Mouse (Mus musculus) liver, adult 2 months (tissue): ENCODE data around the gene Gpr27. TPM values are rescaled to one million over a fixed set of nuclear protein-coding genes. Genes with fewer than 3 reads are reported as not detected.
A peak's percentile ranks its signal among the peaks of the same experiment; 100 is the strongest.

Source experiments
- DNase-seq: peaks from one replicate; pipeline ENCODE4 v3.0.0-alpha.2; 2011; ENCODE audit warnings: low read depth, low spot score; ENCODE audit errors: extremely low read depth
- H3K27ac ChIP-seq: fragments of 200-500 bp; replicated peaks from 2 replicates; pipeline ENCODE4 v1.5.1; 2012; ENCODE audit warnings: low read depth, mild to moderate bottlenecking, control low read depth, inconsistent platforms, low read length; ENCODE audit not compliant: insufficient read depth
- H3K27me3 ChIP-seq: fragments of 200-500 bp; 2 replicates; pipeline ENCODE4 v1.6.1; 2012; ENCODE audit warnings: mild to moderate bottlenecking, moderate library complexity, low read length, inconsistent platforms; ENCODE audit not compliant: control insufficient read depth, insufficient read depth
- H3K36me3 ChIP-seq: fragments of 200-500 bp; 2 replicates; pipeline ENCODE4 v1.6.1; 2012; ENCODE audit warnings: low read length, inconsistent platforms; ENCODE audit not compliant: control insufficient read depth, insufficient read depth
- H3K4me1 ChIP-seq: fragments of 200-500 bp; 2 replicates; pipeline ENCODE4 v1.6.1; 2011; ENCODE audit warnings: low read length; ENCODE audit not compliant: control insufficient read depth, insufficient read depth
- H3K4me3 ChIP-seq: fragments of 200-500 bp; 2 replicates; pipeline ENCODE4 v1.5.1; 2011; ENCODE audit warnings: low read depth, mild to moderate bottlenecking, control low read depth, low read length, moderate library complexity; ENCODE audit not compliant: insufficient read depth
- H3K79me2 ChIP-seq: fragments of 200-500 bp; 2 replicates; pipeline ENCODE4 v1.6.1; 2012; ENCODE audit warnings: inconsistent platforms, mild to moderate bottlenecking, low read length, moderate library complexity; ENCODE audit not compliant: control insufficient read depth, insufficient read depth
- H3K9ac ChIP-seq: fragments of 200-500 bp; 2 replicates; pipeline ENCODE4 v1.6.1; 2012; ENCODE audit warnings: low read depth, mild to moderate bottlenecking, control low read depth, inconsistent platforms, low read length
- CTCF ChIP-seq: fragments of 200-500 bp; IDR thresholded peaks from 2 replicates; pipeline ENCODE4 v1.5.1; 2011; ENCODE audit warnings: low read depth, low read length, control low read depth
- POLR2A ChIP-seq: fragments of 200-500 bp; IDR thresholded peaks from 2 replicates; pipeline ENCODE4 v1.6.1; 2011; ENCODE audit warnings: low read length, control low read depth; ENCODE audit not compliant: insufficient read depth; ENCODE audit errors: extremely low read depth
- WGBS: fragments of 180-500 bp; shearing (Covaris S2); methylation state at CpG from one replicate; pipeline ENCODE4 v1.1.7; 2018; 5-methylcytosine and 5-hydroxymethylcytosine counted together
- polyA plus RNA-seq: library from polyadenylated mRNA; depleted of rRNA; stranded (reverse); fragments of >200 nt; gene quantifications from 2 replicates; pipeline ENCODE4 v1.2.3, GENCODE M21; 2012
- total RNA-seq: library from RNA; depleted of rRNA; stranded (reverse); fragments of >200 nt; gene quantifications from 2 replicates; pipeline ENCODE4 v1.2.3, GENCODE M21; 2014

Gpr27 gene
- total and polyA plus RNA-seq, 2 experiments: 0.07 to 0.09 TPM

GRCm38 (mm10) chr6:99669481-99670325 lies 22.8 kb upstream of the Gpr27 start:
- 53% methylated on average over 5 of the region's 5 CpGs for WGBS
- H3K27me3 ChIP-seq: no peaks in the 10 kb centered on the region
- H3K4me3 ChIP-seq: no peak overlapping the region

GRCm38 (mm10) chr6:99670481-99671119 lies 21.9 kb upstream of the Gpr27 start:
- Histone ChIP-seq H3K27me3 (no peaks in the 10 kb centered on the region), H3K79me2 (no peaks in the 10 kb centered on the region), H3K27ac (no peak overlapping the region), H3K4me3 (no peak overlapping the region), H3K4me1 (no peaks in the 10 kb centered on the region), H3K36me3 (no peaks in the 10 kb centered on the region), H3K9ac (no peak overlapping the region)
- 73% methylated on average over 7 of the region's 7 CpGs for WGBS
- TF ChIP-seq POLR2A: no peak
- TF ChIP-seq CTCF: peak; percentile 78
- peak; percentile 37 for DNase-seq

More at GRCm38 (mm10) chr6:99669481-99670325, 22.8 kb upstream of the Gpr27 start:
- no peak overlapping the region for H3K27ac ChIP-seq
- no peak for DNase-seq
- H3K9ac ChIP-seq: no peak overlapping the region
- H3K4me1 ChIP-seq: no peaks in the 10 kb centered on the region; the same call in 1 of the 2 replicates
- TF ChIP-seq POLR2A: no peak
- TF ChIP-seq CTCF: no peak
- H3K36me3 ChIP-seq: no peaks in the 10 kb centered on the region
- H3K79me2 ChIP-seq: no peaks in the 10 kb centered on the region

- TF ChIP-seq POLR2A: no peak
- no peak for TF ChIP-seq CTCF
- Histone ChIP-seq H3K36me3 (no peaks in the 10 kb centered on the region), H3K9ac (no peak overlapping the region), H3K27me3 (no peaks in the 10 kb centered on the region), H3K4me3 (no peak overlapping the region), H3K27ac (no peak overlapping the region), H3K79me2 (no peaks in the 10 kb centered on the region), H3K4me1 (no peaks in the 10 kb centered on the region)
- 64% methylated on average over 3 of the region's 3 CpGs for WGBS
- DNase-seq: no peak
Measured at GRCm38 (mm10) chr6:99671768-99672167, 20.7 kb upstream of the Gpr27 start.

- Histone ChIP-seq H3K4me3 (no peak overlapping the region), H3K27me3 (peaks cover 4% of the 10 kb centered on the region; the same call in 1 of the 2 replicates), H3K27ac (no peak overlapping the region), H3K9ac (no peak overlapping the region), H3K4me1 (no peaks in the 10 kb centered on the region), H3K79me2 (no peaks in the 10 kb centered on the region), H3K36me3 (no peaks in the 10 kb centered on the region)
- TF ChIP-seq POLR2A (no peak), CTCF (no peak)
- no peak for DNase-seq
- 84% methylated on average over 4 of the region's 4 CpGs for WGBS
Measured at GRCm38 (mm10) chr6:99674482-99674881, 18.0 kb upstream of the Gpr27 start.

DNA sequence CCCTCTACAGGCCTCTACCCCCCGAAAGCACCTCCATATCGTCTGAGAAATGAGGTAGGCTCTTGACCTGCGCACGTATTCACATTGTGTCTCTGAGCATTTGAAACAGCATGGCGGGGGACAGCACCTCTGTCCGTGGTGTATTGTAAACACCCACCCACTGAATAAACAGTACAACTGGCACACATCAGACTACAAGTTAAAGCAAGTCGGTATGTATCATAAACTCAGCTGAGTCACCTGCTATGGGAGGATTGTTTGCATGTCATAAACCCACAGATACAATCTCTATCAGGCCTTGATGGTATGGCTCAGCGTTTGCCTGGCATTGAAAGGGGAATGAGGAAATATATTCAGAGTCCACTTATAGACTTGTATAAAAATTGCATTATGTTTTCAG lies 15.2 kb upstream of the Gpr27 start:
- Histone ChIP-seq H3K36me3 (no peaks in the 10 kb centered on the region), H3K79me2 (no peaks in the 10 kb centered on the region), H3K27ac (no peak overlapping the region), H3K4me1 (no peaks in the 10 kb centered on the region), H3K27me3 (peaks cover 4% of the 10 kb centered on the region; the same call in 1 of the 2 replicates), H3K9ac (no peak overlapping the region), H3K4me3 (no peak overlapping the region)
- TF ChIP-seq CTCF (no peak), POLR2A (no peak)
- no peak for DNase-seq
- 71% methylated on average over 8 of the region's 8 CpGs for WGBS

- Histone ChIP-seq H3K27me3 (peaks cover 4% of the 10 kb centered on the region; the same call in 1 of the 2 replicates), H3K4me1 (no peaks in the 10 kb centered on the region), H3K9ac (no peak overlapping the region), H3K36me3 (no peaks in the 10 kb centered on the region), H3K79me2 (no peaks in the 10 kb centered on the region), H3K27ac (no peak overlapping the region), H3K4me3 (no peak overlapping the region)
- 80% methylated on average over 11 of the region's 11 CpGs for WGBS
- TF ChIP-seq CTCF (no peak), POLR2A (no peak)
- DNase-seq: no peak
Measured at GRCm38 (mm10) chr6:99678108-99678507, 14.4 kb upstream of the Gpr27 start.
